Mouse (Mus musculus) liver, embryonic 15.5 days (tissue): Measurements from ENCODE around the gene Pigp. TPM values are rescaled to one million over a fixed set of nuclear protein-coding genes. Genes with fewer than 3 reads are reported as not detected.

ENCODE experiments used
- ATAC-seq: fragments of 200-750 bp; cut with Nextera tagmentation; 2 replicates; pipeline ENCODE4 v1.8.0; 2017; ENCODE audit warnings: moderate number of reproducible peaks, mild to moderate bottlenecking, moderate library complexity; ENCODE audit not compliant: insufficient read depth
- H3K27ac ChIP-seq: fragments of 300-500 bp; sonication (generic); replicated peaks from 2 replicates; pipeline ENCODE4 v1.5.1; 2015; ENCODE audit warnings: mild to moderate bottlenecking, inconsistent platforms
- H3K27me3 ChIP-seq: fragments of 300-500 bp; sonication (generic); 2 replicates; pipeline ENCODE4 v1.6.1; 2015; ENCODE audit warnings: mild to moderate bottlenecking, inconsistent platforms
- H3K36me3 ChIP-seq: fragments of 300-500 bp; sonication (generic); replicated peaks from 2 replicates; pipeline ENCODE4 v1.6.1; 2015; ENCODE audit warnings: moderate library complexity, mild to moderate bottlenecking, inconsistent platforms
- H3K4me1 ChIP-seq: fragments of 300-500 bp; sonication (generic); replicated peaks from 2 replicates; pipeline ENCODE4 v1.6.1; 2015; ENCODE audit warnings: inconsistent platforms
- H3K4me2 ChIP-seq: fragments of 300-500 bp; sonication (generic); 2 replicates; pipeline ENCODE4 v1.6.1; 2015; ENCODE audit warnings: moderate library complexity, mild to moderate bottlenecking, inconsistent platforms
- H3K4me3 ChIP-seq: fragments of 300-500 bp; sonication (generic); replicated peaks from 2 replicates; pipeline ENCODE4 v1.5.1; 2015; ENCODE audit warnings: mild to moderate bottlenecking, inconsistent platforms
- H3K9ac ChIP-seq: fragments of 300-500 bp; sonication (generic); 2 replicates; pipeline ENCODE4 v1.6.1; 2015; ENCODE audit warnings: moderate library complexity, mild to moderate bottlenecking, inconsistent platforms
- H3K9me3 ChIP-seq: fragments of 300-500 bp; sonication (generic); replicated peaks from 2 replicates; pipeline ENCODE4 v1.6.1; 2016; ENCODE audit warnings: inconsistent platforms
- WGBS: fragments of 180-500 bp; shearing (Covaris S2); methylation state at CpG from one replicate; pipeline ENCODE4 v1.1.7; 2015; ENCODE audit warnings: mixed read lengths; ENCODE audit not compliant: insufficient replicate concordance; 5-methylcytosine and 5-hydroxymethylcytosine counted together
- polyA plus RNA-seq: library from polyadenylated mRNA; unstranded; fragments of >200 nt; fragmentation: Nextera tagmentation; extraction: Ambion mirVana; gene quantifications from 2 replicates; pipeline ENCODE4 v1.2.1, GENCODE M21; 2015

The Pigp gene
- polyA plus RNA-seq, 1 experiment from 2014 or later: 45.7 TPM

DNA sequence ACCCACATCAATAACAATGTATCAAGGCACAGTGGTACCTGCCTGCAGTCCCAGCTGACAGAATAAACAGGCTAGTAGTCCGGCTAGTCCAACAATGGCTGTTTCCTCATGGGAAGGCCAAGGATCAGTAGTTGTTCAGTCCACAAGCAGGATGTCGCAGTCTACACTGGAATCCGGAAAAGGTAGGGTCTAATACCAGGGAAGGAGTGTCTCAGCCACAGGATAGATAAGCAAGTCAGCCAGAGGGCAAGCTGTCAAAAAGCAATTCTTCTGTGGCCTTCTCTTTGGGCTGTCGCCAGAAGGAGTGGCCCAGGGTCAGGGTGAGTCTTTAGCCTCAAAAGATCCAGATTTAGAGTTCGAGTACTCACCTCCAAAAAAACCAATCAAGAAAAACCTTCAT is 53.9 kb downstream of the Pigp start:
- no peak overlapping the region for H3K4me3 ChIP-seq
- peaks cover 6% of the 10 kb centered on the region for H3K4me1 ChIP-seq
- H3K9me3 ChIP-seq: no peaks in the 10 kb centered on the region
- no peak for ATAC-seq
- H3K27ac ChIP-seq: no peak overlapping the region
- H3K4me2 ChIP-seq: no peak overlapping the region
- H3K36me3 ChIP-seq: no peaks in the 10 kb centered on the region
- WGBS: 43% methylated on average over 5 of the region's 5 CpGs
- no peaks in the 10 kb centered on the region for H3K27me3 ChIP-seq
- no peak overlapping the region for H3K9ac ChIP-seq

DNA sequence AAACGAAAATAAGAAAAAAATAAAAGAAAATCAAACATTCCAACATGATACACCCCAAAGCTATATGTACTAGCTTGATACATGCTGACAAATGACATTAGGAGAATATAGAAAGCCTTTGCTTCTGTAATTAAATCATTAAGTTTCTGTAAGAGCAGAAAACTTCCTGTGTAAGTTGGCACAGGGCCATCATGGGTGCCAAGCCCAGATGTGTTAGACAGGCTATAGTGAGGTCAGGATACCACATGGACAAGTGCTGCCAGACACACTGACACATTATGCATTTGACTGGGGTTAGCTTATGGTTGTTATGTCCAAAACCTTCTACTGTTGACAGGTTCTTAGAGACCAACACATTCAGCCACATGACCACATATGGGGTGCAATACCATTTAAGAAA is 56.4 kb downstream of the Pigp start:
- H3K4me1 ChIP-seq: peaks cover 13% of the 10 kb centered on the region
- no peak for ATAC-seq
- 38% methylated on average over 1 of the region's 1 CpGs for WGBS
- H3K9ac ChIP-seq: no peak overlapping the region
- H3K4me3 ChIP-seq: no peak overlapping the region
- H3K27me3 ChIP-seq: no peaks in the 10 kb centered on the region
- no peak overlapping the region for H3K4me2 ChIP-seq
- no peaks in the 10 kb centered on the region for H3K9me3 ChIP-seq
- no peaks in the 10 kb centered on the region for H3K36me3 ChIP-seq
- no peak overlapping the region for H3K27ac ChIP-seq

DNA sequence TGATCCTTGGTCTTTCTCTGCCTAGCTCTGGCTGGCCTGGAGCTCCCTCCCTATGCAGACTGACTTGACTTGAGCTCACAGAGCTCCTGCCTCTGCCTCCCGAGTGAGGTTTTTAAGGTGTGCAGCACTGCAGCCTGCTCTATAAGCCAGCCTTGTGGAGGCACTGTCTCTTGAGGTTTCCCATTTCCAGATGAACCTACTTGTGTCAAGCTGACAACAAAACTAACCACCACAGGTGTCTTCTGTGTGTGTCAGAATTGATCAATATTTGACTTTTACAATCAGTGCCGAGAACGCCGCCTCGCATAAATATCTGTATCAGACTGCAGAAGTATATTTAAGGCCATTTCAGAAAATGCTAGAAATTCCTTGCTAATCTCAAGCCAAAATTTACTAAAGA is 57.0 kb downstream of the Pigp start:
- H3K4me3 ChIP-seq: no peak overlapping the region
- H3K9me3 ChIP-seq: no peaks in the 10 kb centered on the region
- H3K4me1 ChIP-seq: peaks cover 13% of the 10 kb centered on the region
- no peaks in the 10 kb centered on the region for H3K27me3 ChIP-seq
- ATAC-seq: no peak
- no peak overlapping the region for H3K4me2 ChIP-seq
- 86% methylated on average over 5 of the region's 5 CpGs for whole genome bisulfite sequencing
- H3K36me3 ChIP-seq: no peaks in the 10 kb centered on the region
- H3K9ac ChIP-seq: no peak overlapping the region
- no peak overlapping the region for H3K27ac ChIP-seq

DNA sequence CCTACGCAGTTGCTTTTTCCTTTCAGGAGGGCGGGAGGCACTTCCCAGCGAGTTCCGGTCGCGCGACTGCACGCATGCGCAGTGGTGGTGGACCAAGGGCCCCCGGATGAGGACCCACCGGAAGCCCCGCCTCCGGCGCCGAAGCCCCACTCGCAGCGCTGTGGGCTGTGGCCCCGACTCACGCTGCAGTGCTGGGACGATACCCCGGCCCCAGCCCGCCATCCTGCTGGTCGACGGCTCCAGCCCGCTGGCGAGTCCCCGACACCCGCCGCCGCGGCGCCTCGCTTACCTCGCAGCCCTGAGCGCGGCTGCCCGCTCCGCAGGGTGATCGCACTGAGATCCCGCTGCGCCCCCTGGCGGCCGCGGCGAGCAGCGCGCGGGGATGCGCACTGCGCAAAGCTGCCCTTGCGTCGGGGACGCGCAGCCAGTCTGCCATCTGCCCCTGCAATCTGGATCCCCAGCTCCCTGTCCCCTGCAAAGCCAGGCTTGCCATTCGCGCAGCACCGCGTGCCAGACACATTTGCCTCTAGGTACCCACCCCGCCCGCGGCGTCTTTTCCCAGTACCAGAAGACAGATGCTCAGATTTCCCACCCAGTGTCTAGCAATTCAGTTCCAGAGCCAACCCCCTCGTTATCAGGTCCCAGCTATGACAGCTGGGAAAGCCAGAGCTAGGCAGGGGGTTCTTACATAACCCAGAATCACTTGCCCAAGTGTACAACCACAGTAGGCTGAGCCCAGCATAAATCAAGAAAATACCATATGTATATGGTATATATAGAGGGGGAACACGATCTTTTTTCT is 58.2 kb downstream of the Pigp start, which contains the start of gene Hlcs:
Gene Hlcs, minus strand, starts transcription at position 343 of the 802 bp plus-strand sequence.
- Histone ChIP-seq H3K4me3 (peak within 1 kb of the TSS; percentile 88), H3K27me3 (no peaks in the 10 kb centered on the region), H3K4me1 (peaks cover 13% of the 10 kb centered on the region), H3K27ac (peak within 1 kb of the TSS; percentile 91), H3K9ac (peak within 1 kb of the TSS; percentile 87), H3K4me2 (peak within 1 kb of the TSS; percentile 95), H3K9me3 (no peaks in the 10 kb centered on the region), H3K36me3 (no peaks in the 10 kb centered on the region)
- 1% methylated on average over 64 of the region's 64 CpGs for WGBS
- peak; percentile 91 for ATAC-seq

DNA sequence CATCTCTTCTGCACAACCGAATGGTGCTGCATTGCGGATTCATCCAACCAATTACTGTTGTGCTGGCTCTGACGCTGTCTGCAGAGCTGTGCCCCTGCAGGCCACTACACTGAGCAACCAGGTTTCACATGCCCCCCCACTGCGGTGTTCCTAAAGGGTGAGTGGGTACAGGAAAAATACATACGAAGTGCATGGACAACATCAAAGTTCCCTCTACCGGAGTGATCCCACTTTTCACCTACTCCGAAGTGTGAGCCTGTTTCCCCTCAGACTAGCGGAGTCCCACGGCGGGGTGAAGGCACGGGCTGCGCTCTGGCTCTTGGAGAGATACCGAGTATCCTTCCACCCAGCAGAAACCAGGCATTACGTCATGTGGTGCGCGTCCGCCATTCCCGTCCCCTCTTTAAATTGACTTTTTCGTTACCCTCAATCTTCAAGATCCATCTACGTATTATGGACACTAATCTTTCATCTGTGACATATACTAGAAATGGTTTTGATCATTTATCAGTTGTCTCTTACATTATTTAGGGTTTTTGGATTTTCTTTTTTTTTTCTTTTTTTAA is 58.9 kb downstream of the Pigp start:
- under 1% methylated on average over 20 of the region's 20 CpGs for WGBS
- Histone ChIP-seq H3K27ac (peak overlapping the region; percentile 91), H3K4me3 (peak overlapping the region; percentile 88), H3K36me3 (no peaks in the 10 kb centered on the region), H3K4me1 (peaks cover 13% of the 10 kb centered on the region), H3K4me2 (peak overlapping the region; percentile 95), H3K9ac (peak overlapping the region; percentile 69), H3K27me3 (no peaks in the 10 kb centered on the region), H3K9me3 (no peaks in the 10 kb centered on the region)
- ATAC-seq: peak; percentile 77

DNA sequence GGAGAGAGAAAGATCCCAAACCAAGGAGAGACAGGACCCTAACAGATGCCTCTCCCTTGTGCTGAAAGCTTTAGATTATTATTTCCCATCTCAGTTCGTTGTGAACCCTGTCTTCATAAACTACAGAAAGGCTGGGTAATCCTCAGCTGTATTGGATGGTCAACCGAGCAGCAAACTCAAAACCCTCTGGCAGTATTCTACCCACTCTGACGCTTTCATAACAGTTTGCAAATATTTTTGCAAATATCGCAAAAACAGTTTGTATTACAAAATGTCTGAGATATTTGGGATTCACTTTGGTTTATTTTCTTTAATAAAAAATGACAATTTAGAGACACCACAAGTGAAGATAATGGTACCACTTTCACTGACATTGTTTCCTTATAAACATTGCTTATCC is 59.7 kb downstream of the Pigp start:
- H3K4me2 ChIP-seq: peak overlapping the region; percentile 95
- WGBS: 75% methylated on average over 4 of the region's 4 CpGs
- no peaks in the 10 kb centered on the region for H3K36me3 ChIP-seq
- peaks cover 13% of the 10 kb centered on the region for H3K4me1 ChIP-seq
- no peak overlapping the region for H3K27ac ChIP-seq
- H3K9me3 ChIP-seq: no peaks in the 10 kb centered on the region
- no peak for ATAC-seq
- no peak overlapping the region for H3K9ac ChIP-seq
- H3K4me3 ChIP-seq: peak overlapping the region; percentile 88
- H3K27me3 ChIP-seq: no peaks in the 10 kb centered on the region

DNA sequence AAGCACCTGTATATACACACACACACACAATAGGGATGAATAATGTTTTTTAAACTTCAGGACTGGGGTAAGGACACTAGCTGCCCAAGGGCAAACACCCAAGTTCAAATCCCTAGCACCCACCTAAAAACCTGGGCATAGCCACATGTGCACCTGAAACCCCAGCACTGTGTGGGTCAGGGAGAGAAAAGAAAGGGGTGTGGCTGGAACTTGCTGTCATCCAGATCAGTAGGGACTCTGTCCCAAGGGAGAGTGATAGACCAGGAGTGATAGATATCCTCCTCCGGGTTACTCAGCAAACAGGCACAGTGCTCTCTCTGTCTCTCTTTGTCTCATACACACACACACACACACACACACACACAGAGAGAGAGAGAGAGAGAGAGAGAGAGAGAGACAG is 60.2 kb downstream of the Pigp start:
- WGBS: 59% methylated on average over 1 of the region's 1 CpGs
- ATAC-seq: no peak
- peak overlapping the region; percentile 95; the same call in 1 of the 2 replicates for H3K4me2 ChIP-seq

DNA sequence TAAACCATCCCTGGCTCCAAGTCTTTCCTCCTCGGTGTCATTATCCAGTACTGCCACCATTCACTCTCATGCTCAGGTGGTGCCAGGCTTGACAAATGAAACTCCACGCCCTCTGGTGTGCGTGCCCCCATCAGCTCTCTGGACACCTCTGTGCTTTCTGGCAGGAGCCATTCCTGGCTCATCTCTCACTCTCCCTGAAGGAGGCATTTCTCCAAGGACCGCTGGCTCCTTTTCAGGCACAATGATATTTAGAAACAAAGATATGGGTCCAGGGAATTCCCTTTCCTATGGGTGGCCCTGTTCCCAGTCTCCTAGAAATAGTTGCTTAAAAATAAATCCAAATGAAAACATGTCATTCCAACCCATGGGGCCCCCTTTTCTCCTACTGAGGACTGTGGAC is 62.6 kb downstream of the Pigp start:
- Histone ChIP-seq H3K9ac (no peak overlapping the region), H3K9me3 (no peaks in the 10 kb centered on the region), H3K4me1 (peaks cover 13% of the 10 kb centered on the region), H3K27ac (no peak overlapping the region), H3K36me3 (no peaks in the 10 kb centered on the region), H3K4me2 (no peak overlapping the region), H3K27me3 (peaks cover 3% of the 10 kb centered on the region; the same call in 1 of the 2 replicates), H3K4me3 (no peak overlapping the region)
- no peak for ATAC-seq
- WGBS: 65% methylated on average over 4 of the region's 4 CpGs

More for the DNA sequence above, 60.2 kb downstream of the Pigp start:
- Histone ChIP-seq H3K4me3 (no peak overlapping the region), H3K27me3 (no peaks in the 10 kb centered on the region), H3K4me1 (peaks cover 13% of the 10 kb centered on the region), H3K9ac (no peak overlapping the region), H3K9me3 (no peaks in the 10 kb centered on the region), H3K36me3 (no peaks in the 10 kb centered on the region), H3K27ac (no peak overlapping the region)

Other genes starting within 250 kb of the Pigp start
- 2.1 and 2.5 TPM in 2 replicates for gene Hlcs, start 58.3 kb downstream of the Pigp start, polyA plus RNA-seq
- 1.7 and 1.9 TPM in 2 replicates for gene Ripply3, start 43.4 kb downstream of the Pigp start, polyA plus RNA-seq
- gene Ttc3, start 1.2 kb downstream of the Pigp start, polyA plus RNA-seq: 21.2 and 21.8 TPM in 2 replicates
- gene Vps26c, start 155.0 kb upstream of the Pigp start, polyA plus RNA-seq: 19.2 and 20.6 TPM in 2 replicates
- 4.3 and 4.4 TPM in 2 replicates for gene Dyrk1a, start 198.2 kb upstream of the Pigp start, polyA plus RNA-seq